Mouse (Mus musculus) hindbrain, postnatal 0 days (tissue): ENCODE data around the gene Slit3. TPM values are rescaled to one million over a fixed set of nuclear protein-coding genes. Genes with fewer than 3 reads are reported as not detected.

Experiments used
- ATAC-seq: fragments of 200-750 bp; cut with Nextera tagmentation; 2 replicates; pipeline ENCODE4 v1.8.0; 2017; ENCODE audit warnings: mild to moderate bottlenecking, moderate TSS enrichment, moderate library complexity
- DNase-seq: peaks from one replicate; pipeline ENCODE4 v3.0.0-alpha.2; 2015; ENCODE audit warnings: low spot score
- H3K27ac ChIP-seq: fragments of 300-500 bp; sonication (generic); 2 replicates; pipeline ENCODE4 v1.5.1; 2014; ENCODE audit warnings: mild to moderate bottlenecking
- H3K27me3 ChIP-seq: fragments of 300-500 bp; sonication (generic); 2 replicates; pipeline ENCODE4 v1.6.1; 2014; ENCODE audit warnings: low read length, mixed read lengths; ENCODE audit not compliant: insufficient read depth
- H3K36me3 ChIP-seq: fragments of 300-500 bp; sonication (generic); 2 replicates; pipeline ENCODE4 v1.6.1; 2014; ENCODE audit warnings: low read length, mixed read lengths; ENCODE audit not compliant: insufficient read depth
- H3K4me1 ChIP-seq: fragments of 300-500 bp; sonication (generic); 2 replicates; pipeline ENCODE4 v1.6.1; 2014; ENCODE audit warnings: antibody characterized with exemption, low read length, mixed read lengths; ENCODE audit not compliant: insufficient read depth
- H3K4me2 ChIP-seq: fragments of 300-500 bp; sonication (generic); 2 replicates; pipeline ENCODE4 v1.6.1; 2014; ENCODE audit warnings: low read depth, mild to moderate bottlenecking, low read length, moderate library complexity, mixed read lengths
- H3K4me3 ChIP-seq: fragments of 300-500 bp; sonication (generic); 2 replicates; pipeline ENCODE4 v1.5.1; 2014; ENCODE audit warnings: low read length
- H3K9ac ChIP-seq: fragments of 300-500 bp; sonication (generic); replicated peaks from 2 replicates; pipeline ENCODE4 v1.6.1; 2014; ENCODE audit warnings: mild to moderate bottlenecking, low read length, moderate library complexity, mixed read lengths
- H3K9me3 ChIP-seq: fragments of 300-500 bp; sonication (generic); 2 replicates; pipeline ENCODE4 v1.6.1; 2016; ENCODE audit warnings: low read length, mixed read lengths
- CTCF ChIP-seq: IDR thresholded peaks from 2 replicates; pipeline ENCODE4 v1.5.1; 2016; ENCODE audit warnings: antibody characterized with exemption, control low read depth, low read depth
- WGBS: fragments of 180-500 bp; shearing (Covaris S2); extraction: QIAGEN DNeasy Blood & Tissue Kit; methylation state at CpG from one replicate; pipeline ENCODE4 v1.1.7; 2014; 5-methylcytosine and 5-hydroxymethylcytosine counted together
- polyA plus RNA-seq: library from polyadenylated mRNA; unstranded; fragments of >200 nt; fragmentation: Nextera tagmentation; extraction: Ambion mirVana; gene quantifications from 2 replicates; pipeline ENCODE4 v1.2.1, GENCODE M21; 2015
- total RNA-seq: library from RNA; depleted of rRNA; stranded (reverse); fragments of >200 nt; gene quantifications from 2 replicates; pipeline ENCODE4 v1.2.3, GENCODE M21; 2014

Slit3 gene
- total and polyA plus RNA-seq, 2 experiments from 2014 or later: 4.9 to 13.4 TPM

DNA sequence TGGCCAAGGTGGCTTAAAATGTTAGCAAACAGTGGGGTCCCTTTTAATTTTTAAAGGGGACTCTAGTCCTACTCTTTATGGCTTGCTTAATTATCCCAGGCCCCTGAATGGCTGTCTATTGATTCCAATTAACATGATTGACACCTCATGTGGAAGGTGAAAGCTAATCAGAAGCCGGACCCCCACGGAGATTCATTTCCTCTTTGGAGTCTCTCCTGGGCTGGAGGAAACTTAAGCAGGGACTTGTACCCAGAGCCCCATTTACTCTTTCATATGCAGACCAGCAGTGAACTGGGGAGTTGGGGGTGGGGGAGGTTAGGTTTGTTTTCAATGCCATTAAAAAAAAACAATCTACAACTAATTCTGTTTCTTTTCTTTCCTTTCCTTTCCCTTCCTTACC lies 230.4 kb downstream of the Slit3 start:
- ATAC-seq (no peak), DNase-seq (no peak)
- TF ChIP-seq CTCF: no peak
- Histone ChIP-seq H3K9ac (no peak overlapping the region), H3K9me3 (no peaks in the 10 kb centered on the region), H3K4me2 (no peak overlapping the region), H3K27me3 (no peaks in the 10 kb centered on the region), H3K36me3 (no peaks in the 10 kb centered on the region), H3K4me1 (no peaks in the 10 kb centered on the region), H3K4me3 (no peak overlapping the region), H3K27ac (no peak overlapping the region)
- WGBS: 15% methylated on average over 2 of the region's 2 CpGs

- Histone ChIP-seq H3K4me1 (no peaks in the 10 kb centered on the region), H3K27me3 (no peaks in the 10 kb centered on the region), H3K4me3 (no peak overlapping the region), H3K36me3 (no peaks in the 10 kb centered on the region), H3K9me3 (no peaks in the 10 kb centered on the region), H3K27ac (no peak overlapping the region), H3K4me2 (no peak overlapping the region), H3K9ac (no peak overlapping the region)
- DNase-seq (no peak), ATAC-seq (no peak)
- WGBS: 81% methylated on average over 4 of the region's 4 CpGs
- no peak for TF ChIP-seq CTCF
Measured at GRCm38 (mm10) chr11:35355811-35356210, 234.8 kb downstream of the Slit3 start.

DNA sequence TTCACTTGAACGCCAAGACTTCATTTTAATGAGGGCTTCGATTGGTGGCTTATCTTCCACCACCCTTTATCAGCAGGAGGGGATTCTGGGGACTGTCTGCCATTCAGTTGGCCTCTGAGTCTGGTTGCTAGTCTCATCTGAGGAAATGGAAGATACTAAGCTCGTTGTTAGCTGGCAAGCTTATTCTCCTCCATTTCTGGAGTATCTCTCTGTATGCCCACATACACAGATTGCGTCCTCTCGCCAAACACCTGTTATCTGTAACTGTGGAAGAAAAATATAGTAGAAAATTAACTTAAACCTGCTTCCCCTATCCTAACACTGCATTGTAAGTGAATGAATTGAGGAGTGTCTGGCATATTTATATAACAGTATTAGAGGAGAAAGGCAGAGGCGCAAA lies 240.0 kb downstream of the Slit3 start:
- H3K9me3 ChIP-seq: no peaks in the 10 kb centered on the region
- 85% methylated on average over 6 of the region's 6 CpGs for WGBS

GRCm38 (mm10) chr11:35362975-35363374 lies 242.0 kb downstream of the Slit3 start:
- ATAC-seq: no peak
- H3K4me3 ChIP-seq: no peak overlapping the region
- 61% methylated on average over 4 of the region's 4 CpGs for WGBS
- no peaks in the 10 kb centered on the region for H3K9me3 ChIP-seq
- TF ChIP-seq CTCF: no peak
- H3K4me1 ChIP-seq: no peaks in the 10 kb centered on the region
- no peak overlapping the region for H3K4me2 ChIP-seq
- H3K27me3 ChIP-seq: no peaks in the 10 kb centered on the region
- no peak overlapping the region for H3K9ac ChIP-seq
- no peak for DNase-seq
- H3K27ac ChIP-seq: no peak overlapping the region
- H3K36me3 ChIP-seq: no peaks in the 10 kb centered on the region

More for the DNA sequence above, 240.0 kb downstream of the Slit3 start:
- no peak for TF ChIP-seq CTCF
- Histone ChIP-seq H3K36me3 (no peaks in the 10 kb centered on the region), H3K9ac (no peak overlapping the region), H3K4me1 (no peaks in the 10 kb centered on the region), H3K4me2 (no peak overlapping the region), H3K27ac (no peak overlapping the region), H3K27me3 (no peaks in the 10 kb centered on the region), H3K4me3 (no peak overlapping the region)
- no peak for ATAC-seq
- no peak for DNase-seq

DNA sequence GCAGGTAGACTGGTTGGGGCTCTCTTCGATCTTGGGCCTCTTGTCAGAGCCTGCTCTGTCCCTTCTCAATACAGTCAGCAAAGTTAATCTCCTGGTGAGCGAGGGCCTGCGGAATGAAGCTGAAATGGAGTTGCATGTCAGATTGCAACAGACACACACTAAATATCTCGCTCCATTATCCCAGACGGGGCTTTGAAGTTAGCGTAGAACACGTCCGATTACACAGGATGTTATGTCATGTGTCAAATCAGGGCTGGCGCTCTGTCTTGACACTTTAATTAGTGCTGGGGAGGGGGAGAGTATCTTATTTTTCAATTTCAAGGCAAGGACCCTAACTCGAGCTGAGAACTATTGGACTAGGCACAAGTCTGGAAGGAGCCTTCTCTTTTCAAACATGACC lies 243.4 kb downstream of the Slit3 start:
- H3K4me1 ChIP-seq: no peaks in the 10 kb centered on the region
- H3K27me3 ChIP-seq: no peaks in the 10 kb centered on the region
- ATAC-seq: no peak
- no peak for TF ChIP-seq CTCF
- no peaks in the 10 kb centered on the region for H3K36me3 ChIP-seq
- no peaks in the 10 kb centered on the region for H3K9me3 ChIP-seq
- H3K4me2 ChIP-seq: no peak overlapping the region
- H3K27ac ChIP-seq: no peak overlapping the region
- H3K4me3 ChIP-seq: no peak overlapping the region
- no peak for DNase-seq
- 49% methylated on average over 10 of the region's 10 CpGs for WGBS
- no peak overlapping the region for H3K9ac ChIP-seq

DNA sequence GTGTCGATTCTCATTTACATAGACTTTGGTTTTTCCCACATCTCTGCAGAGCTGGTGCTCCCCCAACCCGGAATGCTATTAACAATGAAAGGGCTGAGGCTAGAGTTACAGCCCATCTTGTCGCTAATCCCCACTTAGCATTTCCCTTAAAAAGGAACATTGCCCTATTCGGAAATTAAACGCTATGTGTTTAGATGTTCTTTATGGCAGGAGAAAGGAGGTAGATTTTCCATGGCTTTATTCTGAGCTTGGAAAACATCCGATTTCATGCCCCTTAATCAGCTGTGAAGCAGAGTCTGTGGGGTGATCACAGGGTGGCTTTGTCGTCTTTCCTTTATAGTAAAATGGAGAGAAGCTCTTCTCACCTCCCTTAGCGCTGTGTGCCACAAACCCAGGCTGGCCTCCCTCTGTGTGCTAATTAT lies 244.5 kb downstream of the Slit3 start:
- Histone ChIP-seq H3K4me3 (no peak overlapping the region), H3K27me3 (no peaks in the 10 kb centered on the region), H3K9ac (no peak overlapping the region), H3K36me3 (no peaks in the 10 kb centered on the region), H3K4me1 (0 out of 2 replicates have a peak, but pooled peaks cover 3% of the 10 kb centered on the region), H3K4me2 (no peak overlapping the region), H3K9me3 (no peaks in the 10 kb centered on the region), H3K27ac (no peak overlapping the region)
- ATAC-seq (no peak), DNase-seq (no peak)
- TF ChIP-seq CTCF: no peak
- WGBS: 12% methylated on average over 8 of the region's 8 CpGs

- Histone ChIP-seq H3K4me2 (no peak overlapping the region), H3K27ac (no peak overlapping the region), H3K27me3 (no peaks in the 10 kb centered on the region), H3K9me3 (no peaks in the 10 kb centered on the region), H3K9ac (no peak overlapping the region), H3K4me1 (0 out of 2 replicates have a peak, but pooled peaks cover 3% of the 10 kb centered on the region), H3K4me3 (no peak overlapping the region), H3K36me3 (no peaks in the 10 kb centered on the region)
- DNase-seq (no peak), ATAC-seq (no peak)
- 68% methylated on average over 4 of the region's 4 CpGs for WGBS
- TF ChIP-seq CTCF: no peak
Measured at GRCm38 (mm10) chr11:35366611-35367010, 245.6 kb downstream of the Slit3 start.
